Mouse (Mus musculus) embryonic facial prominence, embryonic 14.5 days (tissue): ENCODE results near the gene Pbld2. TPM values are rescaled to one million over a fixed set of nuclear protein-coding genes. Genes with fewer than 3 reads are reported as not detected.
A peak's percentile ranks its signal among the peaks of the same experiment; 100 is the strongest.

Experiments
- ATAC-seq: fragments of 200-750 bp; cut with Nextera tagmentation; 2 replicates; pipeline ENCODE4 v1.8.0; 2017; ENCODE audit warnings: low read depth, moderate number of reproducible peaks, moderate TSS enrichment
- DNase-seq: peaks from one replicate; pipeline ENCODE4 v3.0.0-alpha.2; 2015; ENCODE audit warnings: low spot score
- H3K27ac ChIP-seq: fragments of 300-500 bp; sonication (generic); replicated peaks from 2 replicates; pipeline ENCODE4 v1.5.1; 2014; ENCODE audit warnings: low read depth, mild to moderate bottlenecking, low read length, moderate library complexity
- H3K27me3 ChIP-seq: fragments of 300-500 bp; sonication (generic); replicated peaks from 2 replicates; pipeline ENCODE4 v1.6.1; 2014; ENCODE audit warnings: low read length; ENCODE audit not compliant: control insufficient read depth, insufficient read depth
- H3K36me3 ChIP-seq: fragments of 300-500 bp; sonication (generic); 2 replicates; pipeline ENCODE4 v1.6.1; 2014; ENCODE audit warnings: low read length, mixed read lengths; ENCODE audit not compliant: control insufficient read depth, insufficient read depth
- H3K4me1 ChIP-seq: fragments of 300-500 bp; sonication (generic); 2 replicates; pipeline ENCODE4 v1.6.1; 2014; ENCODE audit warnings: antibody characterized with exemption, low read length; ENCODE audit not compliant: control insufficient read depth, insufficient read depth
- H3K4me2 ChIP-seq: fragments of 300-500 bp; sonication (generic); 2 replicates; pipeline ENCODE4 v1.6.1; 2014; ENCODE audit warnings: low read depth, mild to moderate bottlenecking, low read length, moderate library complexity, mixed read lengths
- H3K4me3 ChIP-seq: fragments of 300-500 bp; sonication (generic); 2 replicates; pipeline ENCODE4 v1.5.1; 2014; ENCODE audit warnings: low read depth, mild to moderate bottlenecking, low read length
- H3K9ac ChIP-seq: fragments of 300-500 bp; sonication (generic); 2 replicates; pipeline ENCODE4 v1.6.1; 2014; ENCODE audit warnings: low read depth, mild to moderate bottlenecking, low read length, moderate library complexity, mixed read lengths
- H3K9me3 ChIP-seq: fragments of 300-500 bp; sonication (generic); 2 replicates; pipeline ENCODE4 v1.6.1; 2016; ENCODE audit warnings: low read length; ENCODE audit not compliant: control insufficient read depth
- WGBS: fragments of 180-500 bp; shearing (Covaris S2); extraction: QIAGEN DNeasy Blood & Tissue Kit; methylation state at CpG from one replicate; pipeline ENCODE4 v1.1.7; 2014; 5-methylcytosine and 5-hydroxymethylcytosine counted together
- polyA plus RNA-seq: library from polyadenylated mRNA; unstranded; fragments of >200 nt; fragmentation: Nextera tagmentation; extraction: Ambion mirVana; gene quantifications from 2 replicates; pipeline ENCODE4 v1.2.1, GENCODE M21; 2014

Pbld2 gene
- polyA plus RNA-seq, 1 experiment from 2014 or later: 1.1 TPM

DNA sequence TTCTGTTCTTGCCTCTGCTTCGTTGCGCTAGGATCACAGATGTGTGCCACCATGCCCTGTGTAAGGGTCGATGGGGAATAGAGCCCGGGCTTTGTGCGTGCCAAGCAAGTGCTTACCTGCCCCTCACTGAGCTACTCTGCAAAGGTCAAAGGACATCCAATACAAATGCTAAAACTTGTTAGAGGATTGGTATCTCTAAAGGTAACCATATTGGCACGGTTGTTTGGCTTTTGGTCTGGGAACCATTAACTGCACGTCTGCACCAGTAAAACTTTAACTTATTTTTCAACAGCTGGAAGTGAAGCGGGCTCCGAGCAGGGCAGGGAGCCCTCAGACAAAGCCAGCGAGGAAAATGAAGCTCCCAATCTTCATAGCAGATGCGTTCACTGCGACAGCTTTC, 37.2 kb downstream of the Pbld2 start:
- Histone ChIP-seq H3K4me3 (no peak overlapping the region), H3K9ac (no peak overlapping the region), H3K36me3 (no peaks in the 10 kb centered on the region), H3K27ac (no peak overlapping the region), H3K9me3 (no peaks in the 10 kb centered on the region), H3K4me2 (no peak overlapping the region), H3K4me1 (no peaks in the 10 kb centered on the region), H3K27me3 (no peaks in the 10 kb centered on the region)
- 64% methylated on average over 11 of the region's 12 CpGs for WGBS
- DNase-seq (no peak), ATAC-seq (no peak)

DNA sequence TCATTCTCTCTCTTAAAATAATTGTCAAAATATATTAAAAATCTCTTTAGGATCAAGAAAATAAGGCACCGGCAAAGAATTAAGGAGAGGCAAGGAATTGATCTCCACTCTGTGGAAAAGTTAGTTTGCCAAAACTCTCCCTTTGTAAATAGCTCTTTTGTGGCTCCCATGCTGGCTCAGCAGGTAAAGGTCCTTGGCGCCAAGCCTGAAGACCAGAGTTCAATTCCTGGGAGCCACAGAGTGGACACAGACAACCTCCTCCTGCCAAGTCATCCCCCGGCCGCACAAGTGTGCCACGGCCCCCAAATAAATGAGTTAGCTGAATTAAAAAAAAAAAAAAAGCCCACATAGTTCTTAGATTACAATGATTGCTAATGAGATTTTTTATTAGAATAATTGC, 38.6 kb downstream of the Pbld2 start:
- no peaks in the 10 kb centered on the region for H3K9me3 ChIP-seq
- DNase-seq (no peak), ATAC-seq (no peak)
- no peak overlapping the region for H3K4me3 ChIP-seq
- H3K4me2 ChIP-seq: no peak overlapping the region
- no peaks in the 10 kb centered on the region for H3K36me3 ChIP-seq
- H3K4me1 ChIP-seq: no peaks in the 10 kb centered on the region
- WGBS: 85% methylated on average over 5 of the region's 5 CpGs
- H3K27me3 ChIP-seq: no peaks in the 10 kb centered on the region
- no peak overlapping the region for H3K27ac ChIP-seq
- no peak overlapping the region for H3K9ac ChIP-seq

DNA sequence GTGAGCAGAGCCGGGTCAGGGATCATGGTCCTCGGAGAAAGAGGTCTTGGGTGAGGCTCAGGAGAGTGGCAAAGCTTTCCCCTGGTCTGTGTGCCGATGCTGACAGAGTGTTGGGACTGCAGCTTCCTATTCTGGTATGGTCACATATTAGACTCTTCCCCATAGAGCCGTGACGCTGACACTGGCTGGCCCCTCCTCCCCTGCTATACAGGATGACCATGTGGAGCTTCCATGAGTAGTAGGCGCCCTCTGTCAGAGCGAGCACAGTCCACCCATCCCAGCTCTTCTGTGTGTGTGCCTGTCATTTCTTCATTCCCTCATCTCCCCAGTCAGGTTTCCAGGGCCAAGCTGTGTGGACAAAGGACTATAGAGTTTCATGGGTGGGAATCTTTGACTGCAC, 39.2 kb downstream of the Pbld2 start:
- no peaks in the 10 kb centered on the region for H3K4me1 ChIP-seq
- H3K27ac ChIP-seq: no peak overlapping the region
- no peaks in the 10 kb centered on the region for H3K9me3 ChIP-seq
- no peak overlapping the region for H3K4me2 ChIP-seq
- no peak overlapping the region for H3K4me3 ChIP-seq
- DNase-seq: no peak
- 66% methylated on average over 6 of the region's 7 CpGs for WGBS
- ATAC-seq: peak; percentile 18; the same call in 1 of the 2 replicates
- H3K36me3 ChIP-seq: no peaks in the 10 kb centered on the region
- H3K27me3 ChIP-seq: no peaks in the 10 kb centered on the region
- H3K9ac ChIP-seq: no peak overlapping the region

DNA sequence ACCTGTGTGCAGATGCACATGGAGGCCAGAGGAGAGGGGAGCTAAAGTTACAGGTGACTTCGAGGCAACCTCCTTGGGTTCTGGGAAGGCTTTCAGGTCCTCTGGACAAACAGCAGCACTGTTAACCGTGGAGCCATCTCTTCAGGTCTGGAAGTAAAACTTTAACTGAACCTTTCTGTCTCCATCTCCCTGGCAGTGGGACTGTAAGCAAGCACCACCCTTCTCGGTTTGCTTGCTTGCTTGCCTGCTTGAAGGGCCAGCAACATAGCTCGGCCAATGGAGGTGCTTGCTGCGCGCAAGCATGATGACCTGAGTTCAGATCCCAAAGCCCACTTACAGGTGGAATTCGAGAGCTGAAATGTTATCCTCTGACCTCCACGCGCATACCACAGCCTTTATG, 40.4 kb downstream of the Pbld2 start:
- Histone ChIP-seq H3K4me2 (no peak overlapping the region), H3K36me3 (no peaks in the 10 kb centered on the region), H3K9ac (no peak overlapping the region), H3K4me1 (no peaks in the 10 kb centered on the region), H3K9me3 (no peaks in the 10 kb centered on the region), H3K4me3 (no peak overlapping the region), H3K27me3 (no peaks in the 10 kb centered on the region), H3K27ac (no peak overlapping the region)
- no peak for ATAC-seq
- no peak for DNase-seq
- 75% methylated on average over 9 of the region's 9 CpGs for WGBS

DNA sequence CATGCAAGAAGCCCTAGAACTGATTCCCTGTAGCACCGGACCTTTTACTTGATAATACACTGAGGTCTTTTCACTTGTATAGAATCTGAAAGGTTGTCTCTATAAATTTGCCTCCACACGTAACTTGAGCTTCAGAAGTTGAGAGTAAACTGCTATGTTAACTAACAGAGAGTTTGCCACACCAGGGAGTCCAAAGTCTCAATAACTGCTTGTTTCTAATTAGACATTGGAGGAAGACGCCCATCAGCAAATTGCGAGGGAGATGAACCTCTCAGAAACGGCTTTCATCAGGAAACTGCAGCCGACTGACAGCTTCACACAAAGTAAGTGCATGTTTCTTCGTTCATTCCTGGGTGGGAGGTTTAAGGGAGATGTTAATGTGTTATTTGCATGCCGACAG, 41.4 kb downstream of the Pbld2 start:
- WGBS: 49% methylated on average over 8 of the region's 8 CpGs
- ATAC-seq (no peak), DNase-seq (no peak)
- Histone ChIP-seq H3K9ac (no peak overlapping the region), H3K4me3 (no peak overlapping the region), H3K27me3 (no peaks in the 10 kb centered on the region), H3K4me1 (no peaks in the 10 kb centered on the region), H3K36me3 (no peaks in the 10 kb centered on the region), H3K4me2 (no peak overlapping the region), H3K9me3 (no peaks in the 10 kb centered on the region), H3K27ac (no peak overlapping the region)

DNA sequence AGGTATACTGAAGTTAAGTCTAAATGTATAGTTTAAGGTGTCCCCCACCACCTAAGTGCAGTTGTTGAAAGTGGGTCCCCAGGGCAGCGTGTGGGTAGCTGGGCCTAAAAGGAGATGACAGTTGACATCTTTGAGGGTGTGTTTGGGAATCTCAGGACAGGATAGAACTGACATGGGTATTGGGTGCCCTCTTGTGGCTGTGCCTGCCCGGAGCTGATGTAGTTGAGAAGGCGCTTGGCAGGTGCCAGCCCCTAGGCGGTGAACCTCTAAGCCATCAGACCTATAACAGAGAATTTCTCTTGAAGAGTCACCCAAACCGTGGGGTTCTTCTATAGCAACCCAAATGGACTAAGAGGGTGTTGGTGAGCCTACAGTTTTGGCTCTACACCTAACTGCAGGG, 41.9 kb downstream of the Pbld2 start:
- peak; percentile 82 for DNase-seq
- Histone ChIP-seq H3K27me3 (no peaks in the 10 kb centered on the region), H3K9me3 (no peaks in the 10 kb centered on the region), H3K9ac (no peak overlapping the region), H3K36me3 (no peaks in the 10 kb centered on the region), H3K27ac (no peak overlapping the region), H3K4me3 (no peak overlapping the region), H3K4me1 (no peaks in the 10 kb centered on the region), H3K4me2 (no peak overlapping the region)
- ATAC-seq: peak; percentile 88
- 13% methylated on average over 5 of the region's 5 CpGs for WGBS

DNA sequence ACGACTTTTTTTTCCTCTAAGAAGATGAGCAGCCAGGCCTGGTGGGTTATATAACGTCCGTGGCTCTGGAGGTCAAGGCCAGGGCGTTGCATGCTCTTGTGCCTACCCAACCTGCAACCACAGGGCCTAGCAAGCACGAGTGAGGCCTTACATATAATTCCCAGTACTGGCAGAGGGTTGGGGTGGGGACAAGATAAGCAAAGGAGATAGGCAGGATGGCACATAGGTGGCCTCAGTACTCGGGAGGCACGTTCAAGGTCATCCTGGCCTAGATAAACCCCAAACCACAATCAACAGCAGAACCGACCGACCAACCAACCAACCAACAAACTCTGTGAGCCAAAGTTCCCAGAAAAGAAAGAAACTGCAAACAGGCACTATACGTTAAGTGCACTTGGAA, 62.2 kb downstream of the Pbld2 start:
- ATAC-seq (no peak), DNase-seq (no peak)
- no peaks in the 10 kb centered on the region for H3K27me3 ChIP-seq
- H3K27ac ChIP-seq: no peak overlapping the region
- no peaks in the 10 kb centered on the region for H3K9me3 ChIP-seq
- no peak overlapping the region for H3K4me2 ChIP-seq
- no peak overlapping the region for H3K9ac ChIP-seq
- H3K36me3 ChIP-seq: no peaks in the 10 kb centered on the region
- WGBS: 80% methylated on average over 10 of the region's 10 CpGs
- no peak overlapping the region for H3K4me3 ChIP-seq
- H3K4me1 ChIP-seq: peaks cover 10% of the 10 kb centered on the region

DNA sequence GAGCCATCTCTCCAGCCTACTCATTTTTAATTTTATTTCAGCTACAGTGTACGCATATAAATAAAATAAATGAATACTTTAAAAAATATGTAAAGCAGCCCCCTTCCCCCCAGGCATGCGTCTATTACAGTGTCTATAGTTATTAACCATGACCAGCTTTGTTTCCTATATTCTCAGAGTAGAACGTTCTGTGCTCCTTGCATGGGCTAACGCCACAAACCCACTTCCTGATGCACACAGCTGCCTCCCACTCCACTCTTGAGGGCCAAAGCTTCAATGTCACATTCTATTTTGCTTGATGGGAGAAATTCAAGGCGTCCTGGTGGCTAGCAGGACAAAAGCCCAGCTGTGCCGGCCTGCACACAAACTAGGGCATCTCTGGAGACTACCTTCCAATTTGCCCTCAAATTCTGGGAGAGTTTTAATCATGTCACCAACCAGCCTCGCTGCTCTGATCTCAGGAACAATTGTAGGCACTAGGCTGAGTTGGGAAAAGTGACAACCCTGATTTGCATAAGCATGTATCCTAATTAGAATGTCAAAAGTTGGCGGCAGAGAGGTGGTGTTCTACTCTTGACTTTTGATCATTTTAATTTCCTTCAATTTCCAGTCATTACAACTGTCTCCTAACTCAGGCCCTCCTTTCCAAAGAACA, 65.1 kb downstream of the Pbld2 start:
- peak overlapping the region; percentile 28 for H3K4me3 ChIP-seq
- peak; percentile 33; the same call in 1 of the 2 replicates for ATAC-seq
- peak; percentile 56 for DNase-seq
- 27% methylated on average over 8 of the region's 8 CpGs for WGBS
- H3K4me2 ChIP-seq: peak overlapping the region; percentile 56
- peak overlapping the region; percentile 52 for H3K9ac ChIP-seq
- H3K9me3 ChIP-seq: no peaks in the 10 kb centered on the region
- H3K4me1 ChIP-seq: peaks cover 10% of the 10 kb centered on the region
- no peaks in the 10 kb centered on the region for H3K36me3 ChIP-seq
- no peak overlapping the region for H3K27ac ChIP-seq
- no peaks in the 10 kb centered on the region for H3K27me3 ChIP-seq
